Mouse (Mus musculus) forebrain, embryonic 14.5 days (tissue): Measurements from ENCODE around the gene Hcn2. TPM values are rescaled to one million over a fixed set of nuclear protein-coding genes. Genes with fewer than 3 reads are reported as not detected.

ENCODE experiments used
- ATAC-seq: fragments of 200-750 bp; cut with Nextera tagmentation; 2 replicates; pipeline ENCODE4 v1.8.0; 2017; ENCODE audit warnings: mild to moderate bottlenecking, moderate library complexity
- DNase-seq: peaks from one replicate; pipeline ENCODE4 v3.0.0-alpha.2; 2015; ENCODE audit warnings: low spot score
- H3K27ac ChIP-seq: fragments of 300-500 bp; sonication (generic); 2 replicates; pipeline ENCODE4 v1.5.1; 2014; ENCODE audit warnings: low read depth, mild to moderate bottlenecking, control low read depth, low read length, moderate library complexity
- H3K27me3 ChIP-seq: fragments of 300-500 bp; sonication (generic); replicated peaks from 2 replicates; pipeline ENCODE4 v1.6.1; 2014; ENCODE audit warnings: low read length, control low read depth, mixed read lengths; ENCODE audit not compliant: control insufficient read depth, insufficient read depth
- H3K36me3 ChIP-seq: fragments of 300-500 bp; sonication (generic); 2 replicates; pipeline ENCODE4 v1.6.1; 2014; ENCODE audit warnings: low read length, control low read depth; ENCODE audit not compliant: control insufficient read depth, insufficient read depth
- H3K4me1 ChIP-seq: fragments of 300-500 bp; sonication (generic); 2 replicates; pipeline ENCODE4 v1.6.1; 2014; ENCODE audit warnings: antibody characterized with exemption, low read length, control low read depth; ENCODE audit not compliant: control insufficient read depth, insufficient read depth
- H3K4me2 ChIP-seq: fragments of 300-500 bp; sonication (generic); 2 replicates; pipeline ENCODE4 v1.6.1; 2014; ENCODE audit warnings: mild to moderate bottlenecking, control low read depth, low read length
- H3K4me3 ChIP-seq: fragments of 300-500 bp; sonication (generic); 2 replicates; pipeline ENCODE4 v1.5.1; 2014; ENCODE audit warnings: low read depth, low read length, control low read depth
- H3K9ac ChIP-seq: fragments of 300-500 bp; sonication (generic); 2 replicates; pipeline ENCODE4 v1.6.1; 2014; ENCODE audit warnings: mild to moderate bottlenecking, low read length, control low read depth, moderate library complexity
- H3K9me3 ChIP-seq: fragments of 300-500 bp; sonication (generic); replicated peaks from 2 replicates; pipeline ENCODE4 v1.6.1; 2016; ENCODE audit warnings: low read length, control low read depth, mixed read lengths; ENCODE audit not compliant: control insufficient read depth
- WGBS: fragments of 180-500 bp; shearing (Covaris S2); extraction: QIAGEN DNeasy Blood & Tissue Kit; methylation state at CpG from one replicate; pipeline ENCODE4 v1.1.7; 2014; 5-methylcytosine and 5-hydroxymethylcytosine counted together
- polyA plus RNA-seq: library from polyadenylated mRNA; unstranded; fragments of >200 nt; fragmentation: Nextera tagmentation; extraction: Ambion mirVana; gene quantifications from 2 replicates; pipeline ENCODE4 v1.2.1, GENCODE M21; 2014

Gene Hcn2
- polyA plus RNA-seq, 1 experiment from 2014 or later = 0.32 TPM

DNA sequence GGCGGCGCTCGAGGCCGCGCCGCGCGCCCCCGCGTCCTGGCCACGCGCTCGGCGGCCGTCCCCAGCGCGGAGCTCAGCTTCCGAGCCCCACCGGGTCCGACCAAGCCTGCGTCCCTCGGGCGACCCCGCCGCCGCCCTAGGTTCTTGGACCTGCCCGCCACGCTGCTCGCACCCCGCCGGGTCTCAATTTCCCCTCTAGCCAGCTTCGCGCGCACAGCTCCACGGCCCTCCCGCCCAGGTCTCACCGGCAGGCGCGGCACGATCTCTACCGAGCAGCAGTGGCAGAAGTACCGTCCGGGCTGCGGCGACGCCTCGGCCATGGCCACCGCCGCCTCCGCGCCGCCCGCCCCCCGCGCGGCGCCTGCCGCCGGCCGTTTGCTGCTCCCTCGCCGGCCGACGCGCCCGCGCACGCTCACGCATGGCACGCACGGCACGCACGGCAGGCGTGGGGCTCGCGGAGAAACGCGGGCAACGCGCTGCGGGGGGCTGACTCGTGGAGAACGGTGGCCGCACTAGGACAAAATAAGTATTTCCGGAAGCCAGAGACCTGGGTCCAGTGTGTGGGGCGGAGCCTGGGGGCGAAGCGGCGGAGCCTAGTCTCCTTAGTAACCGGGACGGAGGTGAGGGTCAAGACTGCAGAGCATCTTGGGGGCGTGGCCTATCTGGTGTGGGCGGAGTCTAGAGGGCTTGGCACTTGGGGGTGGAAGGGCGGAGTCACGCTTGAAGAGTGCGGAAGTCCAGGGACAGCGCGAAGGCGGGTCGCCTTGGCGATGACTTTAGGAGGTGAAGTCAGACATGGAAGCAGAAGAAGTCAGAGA lies 50.3 kb downstream of the Hcn2 start, which contains the start of gene Rnf126:
Rnf126 (minus strand) TSS at position 445 of the 818 bp plus-strand sequence.
- DNase-seq = peak; percentile 98
- peak; percentile 90 for ATAC-seq
- Histone ChIP-seq H3K27me3 (no peaks in the 10 kb centered on the region), H3K27ac (peak within 1 kb of the TSS; percentile 90), H3K36me3 (peaks cover 9% of the 10 kb centered on the region), H3K4me2 (peak within 1 kb of the TSS; percentile 80), H3K4me1 (peaks cover 14% of the 10 kb centered on the region), H3K4me3 (peak within 1 kb of the TSS; percentile 94), H3K9me3 (no peaks in the 10 kb centered on the region), H3K9ac (peak within 1 kb of the TSS; percentile 96)
- under 1% methylated on average over 74 of the region's 101 CpGs for WGBS

GRCm38 (mm10) chr10:79767372-79768244 lies 51.2 kb downstream of the Hcn2 start:
- 11% methylated on average over 40 of the region's 40 CpGs for WGBS
- ATAC-seq (peak; percentile 87), DNase-seq (peak; percentile 97)
- peaks cover 14% of the 10 kb centered on the region for H3K4me1 ChIP-seq
- peak overlapping the region; percentile 80 for H3K4me2 ChIP-seq
- no peaks in the 10 kb centered on the region for H3K9me3 ChIP-seq
- peak overlapping the region; percentile 50; the same call in 1 of the 2 replicates for H3K9ac ChIP-seq
- peak overlapping the region; percentile 94 for H3K4me3 ChIP-seq
- peak overlapping the region; percentile 90 for H3K27ac ChIP-seq
- no peaks in the 10 kb centered on the region for H3K27me3 ChIP-seq
- H3K36me3 ChIP-seq = no peaks in the 10 kb centered on the region

DNA sequence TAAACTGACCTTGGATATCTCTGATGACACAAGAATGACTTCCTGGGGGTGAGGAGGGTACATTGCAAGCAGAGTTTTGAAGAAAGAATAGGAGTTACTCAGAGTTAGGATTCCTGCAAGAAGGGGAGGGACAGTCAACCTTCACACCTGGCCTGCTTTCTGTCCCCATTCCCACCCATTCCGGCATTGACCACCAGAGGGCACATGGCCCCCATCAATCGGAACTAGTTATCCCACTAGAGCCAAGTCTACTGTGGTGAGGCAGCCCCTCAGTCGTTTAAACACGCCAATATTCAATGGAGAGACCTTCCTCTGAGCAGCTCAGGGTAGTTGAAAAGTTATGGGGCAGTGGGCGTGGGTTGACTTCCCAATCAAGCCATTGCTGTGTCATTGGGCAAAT lies 52.0 kb downstream of the Hcn2 start:
- no peak for ATAC-seq
- no peaks in the 10 kb centered on the region for H3K9me3 ChIP-seq
- peak; percentile 81 for DNase-seq
- peaks cover 14% of the 10 kb centered on the region for H3K4me1 ChIP-seq
- H3K4me2 ChIP-seq = no peak overlapping the region
- H3K9ac ChIP-seq = no peak overlapping the region
- H3K27me3 ChIP-seq = no peaks in the 10 kb centered on the region
- no peaks in the 10 kb centered on the region for H3K36me3 ChIP-seq
- WGBS = under 1% methylated on average over 5 of the region's 5 CpGs
- no peak overlapping the region for H3K4me3 ChIP-seq
- no peak overlapping the region for H3K27ac ChIP-seq

DNA sequence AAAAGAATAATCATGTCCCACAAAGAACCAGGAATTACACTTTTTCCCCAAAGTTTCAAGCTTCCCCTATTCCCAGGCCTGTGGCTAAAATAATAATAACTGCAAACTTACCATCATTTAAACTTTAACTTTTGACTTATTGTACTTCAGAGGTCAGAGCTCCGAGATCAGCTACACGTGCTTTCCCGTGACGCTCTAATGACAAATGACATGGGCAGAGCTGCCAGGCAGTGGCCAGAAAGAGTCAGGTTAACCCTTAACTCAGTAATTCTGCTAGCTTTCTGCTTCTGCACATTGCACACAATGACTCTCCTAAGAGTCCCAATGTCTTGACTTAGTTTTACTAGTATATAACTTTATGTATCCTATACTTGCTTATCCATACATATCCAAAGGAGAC lies 52.9 kb downstream of the Hcn2 start:
- H3K9me3 ChIP-seq = no peaks in the 10 kb centered on the region
- H3K4me3 ChIP-seq = no peak overlapping the region
- no peaks in the 10 kb centered on the region for H3K36me3 ChIP-seq
- no peak for ATAC-seq
- H3K4me1 ChIP-seq = peaks cover 14% of the 10 kb centered on the region
- no peak overlapping the region for H3K4me2 ChIP-seq
- DNase-seq = no peak
- no peaks in the 10 kb centered on the region for H3K27me3 ChIP-seq
- H3K9ac ChIP-seq = no peak overlapping the region
- WGBS = 79% methylated on average over 4 of the region's 4 CpGs
- H3K27ac ChIP-seq = no peak overlapping the region

DNA sequence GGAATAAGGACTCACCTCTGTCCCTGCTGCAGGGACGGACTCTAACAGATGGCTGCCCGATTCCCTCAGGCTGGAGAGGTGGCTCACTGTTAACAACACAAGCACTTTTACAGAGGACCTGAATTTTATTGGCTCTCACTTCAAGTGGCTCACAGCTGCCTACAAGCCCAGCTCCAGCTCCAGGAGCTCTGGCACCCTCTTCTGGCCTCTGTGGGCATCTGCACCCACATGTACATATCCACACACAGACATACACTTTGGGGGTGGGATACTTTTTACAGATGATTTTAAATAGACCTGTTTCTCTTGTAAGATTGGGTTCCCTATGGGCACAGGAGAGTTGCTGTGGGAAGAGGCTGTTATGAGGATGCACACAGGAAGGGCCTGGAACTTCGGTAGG lies 55.9 kb downstream of the Hcn2 start:
- Histone ChIP-seq H3K27me3 (0 out of 2 replicates have a peak, but pooled peaks cover 12% of the 10 kb centered on the region), H3K9me3 (no peaks in the 10 kb centered on the region), H3K4me2 (no peak overlapping the region), H3K9ac (no peak overlapping the region), H3K36me3 (no peaks in the 10 kb centered on the region), H3K4me3 (no peak overlapping the region), H3K4me1 (peaks cover 8% of the 10 kb centered on the region), H3K27ac (no peak overlapping the region)
- DNase-seq (no peak), ATAC-seq (no peak)
- WGBS = 87% methylated on average over 3 of the region's 3 CpGs

DNA sequence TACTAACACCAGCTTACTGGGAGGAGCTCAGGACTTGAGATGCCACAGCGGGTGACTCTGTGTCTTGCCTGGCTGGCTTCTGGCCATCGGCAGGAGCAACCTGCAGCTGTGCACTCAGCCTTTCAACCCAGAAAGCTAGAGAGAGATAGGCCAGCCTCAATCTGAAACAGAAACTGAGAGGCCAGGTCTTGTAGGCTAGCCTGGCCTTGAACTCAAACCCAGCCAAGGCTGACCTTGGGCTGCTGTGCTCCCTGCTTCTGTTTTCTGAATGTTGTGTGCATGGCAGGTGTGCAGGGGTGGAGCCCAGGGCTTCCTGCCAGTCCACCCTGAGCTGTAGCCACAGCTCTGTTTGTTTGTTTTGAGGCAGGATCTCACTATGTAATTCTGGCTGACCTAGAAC lies 56.8 kb downstream of the Hcn2 start:
- DNase-seq (no peak), ATAC-seq (no peak)
- Histone ChIP-seq H3K4me2 (no peak overlapping the region), H3K4me3 (no peak overlapping the region), H3K36me3 (no peaks in the 10 kb centered on the region), H3K9ac (no peak overlapping the region), H3K27me3 (peaks cover 20% of the 10 kb centered on the region; the same call in 1 of the 2 replicates), H3K4me1 (peaks cover 7% of the 10 kb centered on the region), H3K9me3 (no peaks in the 10 kb centered on the region), H3K27ac (no peak overlapping the region)
- WGBS = 91% methylated on average over 2 of the region's 2 CpGs

- H3K27me3 ChIP-seq = peaks cover 31% of the 10 kb centered on the region
- H3K4me3 ChIP-seq = no peak overlapping the region
- H3K9ac ChIP-seq = no peak overlapping the region
- H3K4me2 ChIP-seq = no peak overlapping the region
- ATAC-seq = no peak
- DNase-seq = no peak
- 68% methylated on average over 5 of the region's 5 CpGs for WGBS
- no peaks in the 10 kb centered on the region for H3K9me3 ChIP-seq
- H3K4me1 ChIP-seq = peaks cover 7% of the 10 kb centered on the region
- H3K36me3 ChIP-seq = no peaks in the 10 kb centered on the region
- H3K27ac ChIP-seq = no peak overlapping the region
These were observed 58.2 kb downstream of the Hcn2 start for GRCm38 (mm10) chr10:79774486-79775279.

GRCm38 (mm10) chr10:79777103-79777531 lies 60.7 kb downstream of the Hcn2 start, which contains the start of gene Fstl3:
Gene Fstl3 (plus strand): TSS chr10:79777272.
- no peak for DNase-seq
- Histone ChIP-seq H3K9ac (peak within 1 kb of the TSS; percentile 17; the same call in 1 of the 2 replicates), H3K27me3 (peaks cover 37% of the 10 kb centered on the region)

More at GRCm38 (mm10) chr10:79777103-79777531, 60.7 kb downstream of the Hcn2 start, which contains the start of gene Fstl3:
- Histone ChIP-seq H3K9me3 (no peaks in the 10 kb centered on the region), H3K27ac (no peak within 1 kb of the TSS), H3K36me3 (no peaks in the 10 kb centered on the region), H3K4me2 (peak within 1 kb of the TSS; percentile 44), H3K4me3 (0 out of 2 replicates have a peak within 1 kb of the TSS, but pooled peaks have one; percentile 1), H3K4me1 (peaks cover 9% of the 10 kb centered on the region)
- ATAC-seq = no peak
- WGBS = 3% methylated on average over 39 of the region's 39 CpGs
